Mouse (Mus musculus): ENCODE data around the gene Capg. TPM values are rescaled to one million over a fixed set of nuclear protein-coding genes. Genes with fewer than 3 reads are reported as not detected.

The Capg gene
- polyA plus RNA-seq, 2 experiments from 2014 or later: 547 to 812 TPM

Other genes starting within 250 kb of the Capg start
- not detected for gene Sftpb, start 239.8 kb upstream of the Capg start, polyA plus RNA-seq (2017; shearing (Covaris generic))
- 10 to 100 TPM; 19.2 to 19.7 TPM for gene Usp39, start 199.2 kb upstream of the Capg start, polyA plus RNA-seq (2017; shearing (Covaris generic))
- gene 0610030E20Rik, start 197.1 kb upstream of the Capg start, polyA plus RNA-seq (2017; shearing (Covaris generic)): 10 to 100 TPM; 17.7 to 18.4 TPM
- 1 to 10 TPM in 1 of 2 experiments, under 1 TPM in 1; 0.57 to 1.6 TPM for gene Tmem150a, start 188.9 kb upstream of the Capg start, polyA plus RNA-seq (2017; shearing (Covaris generic))
- 100 to 1,000 TPM; 141 to 148 TPM for gene Rnf181, start 177.4 kb upstream of the Capg start, polyA plus RNA-seq (2017; shearing (Covaris generic))
- 10 to 100 TPM; 66.7 to 70.3 TPM for gene Vamp5, start 163.9 kb upstream of the Capg start, polyA plus RNA-seq (2017; shearing (Covaris generic))
- gene Vamp8, start 153.7 kb upstream of the Capg start, polyA plus RNA-seq (2017; shearing (Covaris generic)): 100 to 1,000 TPM; 326 to 346 TPM
- gene Ggcx, start 130.1 kb upstream of the Capg start, polyA plus RNA-seq (2017; shearing (Covaris generic)): 10 to 100 TPM in 1 of 2 experiments, 1 to 10 TPM in 1; 5.6 to 11.6 TPM
- 100 to 1,000 TPM; 222 to 239 TPM for gene Mat2a, start 104.8 kb upstream of the Capg start, polyA plus RNA-seq (2017; shearing (Covaris generic))
- not detected for gene Sh2d6, start 22.7 kb upstream of the Capg start, polyA plus RNA-seq (2017; shearing (Covaris generic))
- 10 to 100 TPM; 22.9 to 32.2 TPM for gene Elmod3, start 54.0 kb downstream of the Capg start, polyA plus RNA-seq (2017; shearing (Covaris generic))
- gene Retsat, start 54.1 kb downstream of the Capg start, polyA plus RNA-seq (2017; shearing (Covaris generic)): 1 to 10 TPM; 5.3 to 5.7 TPM
- gene Tgoln1, start 72.6 kb downstream of the Capg start, polyA plus RNA-seq (2017; shearing (Covaris generic)): 100 to 1,000 TPM; 114 to 143 TPM
- 1 to 10 TPM; 2.0 to 2.3 TPM for gene Tcf7l1, start 244.9 kb downstream of the Capg start, polyA plus RNA-seq (2017; shearing (Covaris generic))

Data from CD4-positive, CD25-positive, alpha-beta regulatory T cell, adult 4 months (primary cell).